Mouse (Mus musculus) C2C12 (cell line): ENCODE measurements around the gene Ms4a18. TPM values are rescaled to one million over a fixed set of nuclear protein-coding genes. Genes with fewer than 3 reads are reported as not detected.

ENCODE experiments used
- H3K27me3 ChIP-seq: one replicate; pipeline ENCODE4 v1.6.1; 2011; ENCODE audit not compliant: control insufficient read depth, insufficient read depth, insufficient read length
- H3K36me3 ChIP-seq: one replicate; pipeline ENCODE4 v1.6.1; 2011; ENCODE audit not compliant: control insufficient read depth, insufficient read depth
- H3K4me3 ChIP-seq: one replicate; pipeline ENCODE4 v1.5.1; 2011; ENCODE audit warnings: mild to moderate bottlenecking, control low read depth; ENCODE audit not compliant: poor library complexity, insufficient read depth, severe bottlenecking
- H3K79me2 ChIP-seq: one replicate; pipeline ENCODE4 v1.6.1; 2011; ENCODE audit not compliant: control insufficient read depth, insufficient read depth
- H3K79me3 ChIP-seq: one replicate; pipeline ENCODE4 v1.6.1; 2011; ENCODE audit warnings: low read depth, control low read depth
- H3ac ChIP-seq: one replicate; pipeline ENCODE3; 2011; ENCODE audit warnings: low read depth; ENCODE audit not compliant: control insufficient read depth, insufficient read length
- CEBPB ChIP-seq: IDR thresholded peaks from one replicate; pipeline ENCODE4 v1.6.1; 2011; ENCODE audit warnings: low read depth, mild to moderate bottlenecking, control low read depth, moderate library complexity
- CTCF ChIP-seq: IDR thresholded peaks from one replicate; pipeline ENCODE4 v1.5.1; 2011; ENCODE audit not compliant: control insufficient read depth, insufficient read depth, insufficient read length
- FOSL1 ChIP-seq: IDR thresholded peaks from one replicate; pipeline ENCODE4 v1.8.0; 2011; ENCODE audit warnings: mild to moderate bottlenecking, low read length; ENCODE audit not compliant: poor library complexity, insufficient read depth, severe bottlenecking
- MAX ChIP-seq: IDR thresholded peaks from one replicate; pipeline ENCODE4 v1.6.1; 2011; ENCODE audit warnings: mild to moderate bottlenecking, control low read depth
- MYOD1 ChIP-seq: IDR thresholded peaks from one replicate; pipeline ENCODE4 v1.6.1; 2011; ENCODE audit warnings: low read depth; ENCODE audit not compliant: control insufficient read depth, insufficient read length
- MYOG ChIP-seq: IDR thresholded peaks from one replicate; pipeline ENCODE4 v1.6.1; 2011; ENCODE audit not compliant: control insufficient read depth, insufficient read length; ENCODE audit errors: extremely low read depth
- USF1 ChIP-seq: IDR thresholded peaks from one replicate; pipeline ENCODE4 v1.6.1; 2011; ENCODE audit warnings: low read depth, mild to moderate bottlenecking, control low read depth, moderate library complexity
- polyA plus RNA-seq: library from polyadenylated mRNA; unstranded; fragments of >200 nt; fragmentation: generic; extraction: Trizol; gene quantifications from one replicate; pipeline ENCODE4 v1.2.1, GENCODE M21; 2012; ENCODE audit warnings: missing spikeins

Gene Ms4a18
- polyA plus RNA-seq, 1 experiment: not detected

DNA sequence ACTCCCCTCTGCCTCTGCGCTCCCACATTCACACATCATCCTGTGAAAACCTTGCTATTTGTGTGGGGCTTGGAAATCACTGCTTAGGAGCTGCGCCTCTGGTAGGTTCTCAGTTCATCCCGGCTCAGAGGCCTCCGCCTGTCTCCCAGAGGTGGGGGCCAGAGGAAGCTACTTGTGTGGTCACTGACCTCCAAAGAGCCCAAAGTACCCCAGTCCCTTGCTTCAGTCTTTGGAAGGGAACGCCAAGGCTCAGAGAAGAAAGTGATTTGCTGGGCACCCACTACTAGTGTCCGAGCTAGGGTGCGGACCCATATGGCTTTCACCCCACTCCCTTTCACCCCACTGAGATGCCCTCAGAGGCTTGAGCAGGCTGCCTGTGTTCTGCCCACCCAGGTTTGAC lies 24.7 kb downstream of the Ms4a18 start, which contains the start of gene Ms4a15:
TSS of gene Ms4a15 (minus strand) at position 101 of the 400 bp plus-strand sequence.
- H3K79me2 ChIP-seq: no peaks in the 10 kb centered on the region
- H3K79me3 ChIP-seq: no peaks in the 10 kb centered on the region
- no peak within 1 kb of the TSS for H3ac ChIP-seq
- H3K27me3 ChIP-seq: peaks cover 34% of the 10 kb centered on the region
- no peaks in the 10 kb centered on the region for H3K36me3 ChIP-seq
- TF ChIP-seq MYOD1: no peak
- TF ChIP-seq FOSL1: no peak
- no peak for TF ChIP-seq MYOG
- no peak for TF ChIP-seq USF1
- no peak for TF ChIP-seq MAX
- TF ChIP-seq CTCF: no peak
- TF ChIP-seq CEBPB: no peak
- no peak within 1 kb of the TSS for H3K4me3 ChIP-seq

DNA sequence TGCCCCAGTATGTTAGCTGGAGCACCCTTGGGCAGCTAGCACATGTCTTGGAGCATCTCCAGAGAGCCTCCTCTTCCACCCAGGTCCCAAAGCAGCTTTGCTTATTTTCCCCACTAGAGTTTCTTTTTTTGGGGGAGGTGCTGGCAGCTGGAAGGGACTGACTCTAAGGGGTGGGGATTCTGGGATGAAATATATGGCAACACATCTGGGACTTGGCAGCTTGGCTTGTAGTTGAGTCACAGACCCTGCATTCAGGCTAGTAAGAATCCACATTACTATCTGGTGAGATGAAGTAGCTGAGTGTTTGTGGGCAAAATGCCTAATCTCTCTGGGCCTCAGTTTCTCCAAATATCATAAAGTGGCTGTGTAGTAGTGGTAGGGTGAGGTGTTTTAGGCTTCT lies 25.9 kb downstream of the Ms4a18 start:
- no peak for TF ChIP-seq USF1
- no peak for TF ChIP-seq MYOG
- no peak for TF ChIP-seq MAX
- TF ChIP-seq FOSL1: no peak
- TF ChIP-seq CTCF: no peak
- TF ChIP-seq MYOD1: no peak
- no peak for TF ChIP-seq CEBPB
- Histone ChIP-seq H3K79me3 (no peaks in the 10 kb centered on the region), H3K4me3 (no peak overlapping the region), H3K27me3 (peaks cover 29% of the 10 kb centered on the region), H3K79me2 (no peaks in the 10 kb centered on the region), H3K36me3 (no peaks in the 10 kb centered on the region), H3ac (no peak overlapping the region)

DNA sequence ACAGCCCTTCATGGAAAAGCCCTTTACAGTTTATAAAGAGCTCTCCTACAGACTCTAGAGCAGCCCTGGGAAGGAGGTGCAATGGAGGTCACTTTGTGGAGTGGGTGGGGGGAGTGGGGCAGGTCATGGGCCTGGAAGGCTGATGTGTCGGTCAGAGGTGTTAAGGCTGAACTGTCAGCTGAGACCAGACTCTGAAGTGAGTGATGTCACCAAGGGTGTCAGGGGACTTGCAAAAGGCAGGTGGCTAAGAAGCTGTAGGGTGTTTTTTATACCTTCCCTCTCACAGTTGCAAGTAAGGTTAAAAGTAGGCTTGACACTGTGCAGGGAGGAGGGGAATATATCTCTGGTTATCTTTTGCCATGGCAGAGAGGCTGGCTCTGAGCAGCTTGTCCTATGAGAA lies 27.1 kb downstream of the Ms4a18 start:
- H3K79me2 ChIP-seq: no peaks in the 10 kb centered on the region
- TF ChIP-seq FOSL1: no peak
- no peak for TF ChIP-seq USF1
- TF ChIP-seq MYOD1: no peak
- TF ChIP-seq CEBPB: no peak
- no peak for TF ChIP-seq MYOG
- TF ChIP-seq MAX: no peak
- TF ChIP-seq CTCF: no peak

DNA sequence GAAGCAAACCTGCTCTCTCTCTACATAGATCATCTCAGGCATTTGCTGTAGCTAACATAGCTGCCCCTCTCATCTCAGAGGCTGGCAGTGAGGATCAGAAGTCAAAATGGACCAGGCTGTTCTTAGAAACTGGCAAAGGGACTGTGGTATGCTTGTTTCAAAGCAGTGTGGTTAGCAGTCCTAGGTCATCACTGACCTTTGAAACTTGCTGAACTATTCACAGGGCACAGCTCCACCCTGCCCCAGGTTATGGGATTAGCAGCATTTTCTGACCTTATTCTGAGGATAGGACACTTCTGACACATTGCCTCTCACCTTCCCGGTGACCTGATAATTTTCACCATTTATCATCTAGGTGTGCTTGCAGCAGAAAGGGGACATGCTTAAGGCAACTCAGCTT lies 29.3 kb downstream of the Ms4a18 start:
- Histone ChIP-seq H3K27me3 (peaks cover 22% of the 10 kb centered on the region), H3K79me2 (no peaks in the 10 kb centered on the region), H3K4me3 (no peak overlapping the region), H3K36me3 (no peaks in the 10 kb centered on the region), H3K79me3 (no peaks in the 10 kb centered on the region), H3ac (no peak overlapping the region)
- TF ChIP-seq CEBPB (no peak), USF1 (no peak), MYOG (no peak), MAX (no peak), FOSL1 (no peak), MYOD1 (no peak), CTCF (no peak)

More for the DNA sequence above, 27.1 kb downstream of the Ms4a18 start:
- Histone ChIP-seq H3K4me3 (no peak overlapping the region), H3K79me3 (no peaks in the 10 kb centered on the region), H3K27me3 (peaks cover 28% of the 10 kb centered on the region), H3K36me3 (no peaks in the 10 kb centered on the region), H3ac (no peak overlapping the region)

DNA sequence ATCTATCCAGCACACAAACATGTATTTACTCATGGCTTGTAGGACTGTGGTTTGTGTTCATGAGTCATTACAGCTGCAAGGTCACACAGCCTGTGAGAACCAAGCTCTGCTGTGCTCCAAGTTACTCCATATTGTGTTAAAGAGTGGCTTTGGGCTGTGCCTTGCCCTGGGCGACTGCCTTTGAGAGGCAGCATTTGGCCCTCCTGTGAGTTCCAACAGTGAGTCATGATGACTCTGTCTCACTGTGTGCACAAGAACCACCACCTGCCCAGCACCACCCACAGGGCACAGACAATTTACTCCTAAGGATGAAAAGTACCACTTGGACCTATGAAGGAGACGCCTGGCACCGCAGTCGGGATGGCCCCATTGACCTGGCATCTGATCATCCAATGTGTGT lies 31.9 kb downstream of the Ms4a18 start:
- Histone ChIP-seq H3ac (no peak overlapping the region), H3K27me3 (peaks cover 9% of the 10 kb centered on the region), H3K79me2 (no peaks in the 10 kb centered on the region), H3K4me3 (no peak overlapping the region), H3K36me3 (no peaks in the 10 kb centered on the region), H3K79me3 (no peaks in the 10 kb centered on the region)
- TF ChIP-seq FOSL1 (peak; percentile 84), MYOG (no peak), MAX (peak; percentile 40), CTCF (no peak), MYOD1 (peak; percentile 69)

DNA sequence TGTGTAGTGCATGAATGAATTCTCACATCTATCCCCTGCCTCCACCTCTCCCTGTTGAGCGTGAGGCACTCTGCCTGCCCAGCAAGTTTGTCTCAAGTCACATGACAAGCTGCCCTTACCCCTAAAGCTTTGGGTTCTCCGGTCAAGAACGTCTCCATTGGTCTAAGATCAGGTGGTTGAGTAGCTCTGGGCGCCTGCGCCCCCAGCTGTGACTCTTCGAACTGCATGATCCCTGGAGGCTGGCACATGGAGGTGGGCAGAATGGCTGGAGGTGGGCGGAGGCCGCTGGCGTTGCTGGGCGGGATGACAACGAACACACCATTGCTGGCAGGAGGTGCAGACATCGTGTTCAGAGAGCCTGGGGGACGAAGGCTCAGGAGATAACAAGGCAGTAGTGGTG lies 33.3 kb downstream of the Ms4a18 start:
- Histone ChIP-seq H3K27me3 (peaks cover 4% of the 10 kb centered on the region), H3K79me3 (no peaks in the 10 kb centered on the region), H3K4me3 (no peak overlapping the region), H3ac (no peak overlapping the region), H3K36me3 (no peaks in the 10 kb centered on the region), H3K79me2 (no peaks in the 10 kb centered on the region)
- TF ChIP-seq CEBPB: no peak
- no peak for TF ChIP-seq MYOG
- TF ChIP-seq FOSL1: no peak
- TF ChIP-seq CTCF: no peak
- no peak for TF ChIP-seq MAX
- TF ChIP-seq USF1: no peak
- no peak for TF ChIP-seq MYOD1
